Comparison of ENCODE assay signal across 8 mouse cellular contexts in genomic region chr4:141021614-141021929, GRCm38 (mm10). TPM values are rescaled to one million over a fixed set of nuclear protein-coding genes. Genes with fewer than 3 reads are reported as not detected.
A peak's percentile ranks its signal among the peaks of the same experiment; 100 is the strongest.
DNase-seq lines count a peak whose midpoint lies in the region; ATAC-seq and TF ChIP-seq lines count a peak whose summit lies in the region.

No protein-coding gene starts in this region.

- H3K4me2 ChIP-seq in kidney, embryonic 14.5 days (replicated peaks; ENCODE audit: low read depth, low read length), result no peak overlapping the region
- no peak overlapping the region for H3K4me2 ChIP-seq in heart, postnatal 0 days (ENCODE audit: low read depth, low read length)
- H3K4me2 ChIP-seq in midbrain, embryonic 12.5 days (replicated peaks), result 0 out of 2 replicates have a peak overlapping the region, but pooled peaks have one; percentile 13

- H3K4me3 ChIP-seq in kidney, embryonic 14.5 days (ENCODE audit: low read length), result no peak overlapping the region
- no peak overlapping the region for H3K4me3 ChIP-seq in heart, postnatal 0 days (ENCODE audit: low read depth, low read length)
- H3K4me3 ChIP-seq in midbrain, embryonic 12.5 days, result no peak overlapping the region

- 70% methylated on average over 11 of the region's 11 CpGs for WGBS in kidney, embryonic 14.5 days
- WGBS in heart, postnatal 0 days, result 41% methylated on average over 11 of the region's 11 CpGs
- WGBS in midbrain, embryonic 12.5 days, result 63% methylated on average over 11 of the region's 11 CpGs

- no peak for DNase-seq in kidney, postnatal 25 days
- DNase-seq in cerebellum, adult 9-10 months, result peak; percentile 67
- DNase-seq in heart, postnatal 0 days (ENCODE audit: low spot score), result no peak
- DNase-seq in gastrocnemius, postnatal 36 days, result no peak
- DNase-seq in thymus, postnatal 10 days (ENCODE audit: low spot score in 2 of 2), result no peak

- TF ChIP-seq CTCF in heart, postnatal 0 days (IDR thresholded peaks at IDR 0.05; ENCODE audit: low read depth), result no peak

- peak overlapping the region; percentile 48; the same call in 1 of the 2 replicates for H3K9ac ChIP-seq in kidney, embryonic 14.5 days (ENCODE audit: low read depth, low read length)
- H3K9ac ChIP-seq in heart, postnatal 0 days (replicated peaks; ENCODE audit: low read depth, low read length), result no peak overlapping the region
- H3K9ac ChIP-seq in midbrain, embryonic 12.5 days (replicated peaks), result 0 out of 2 replicates have a peak overlapping the region, but pooled peaks have one; percentile 46

- H3K36me3 ChIP-seq in kidney, embryonic 14.5 days (ENCODE audit: control insufficient read depth, insufficient read depth, low read length), result peaks cover 40% of the 10 kb centered on the region
- H3K36me3 ChIP-seq in heart, postnatal 0 days (replicated peaks; ENCODE audit: control insufficient read depth, insufficient read depth, low read length), result no peaks in the 10 kb centered on the region; the same call in 1 of the 2 replicates
- H3K36me3 ChIP-seq in midbrain, embryonic 12.5 days, result peaks cover 60% of the 10 kb centered on the region

- no peaks in the 10 kb centered on the region for H3K27me3 ChIP-seq in kidney, embryonic 14.5 days (ENCODE audit: control insufficient read depth, insufficient read depth, low read length)
- no peaks in the 10 kb centered on the region for H3K27me3 ChIP-seq in heart, postnatal 0 days (ENCODE audit: control insufficient read depth, insufficient read depth, low read length)
- H3K27me3 ChIP-seq in midbrain, embryonic 12.5 days, result no peaks in the 10 kb centered on the region

- H3K27ac ChIP-seq in kidney, embryonic 14.5 days (ENCODE audit: low read depth, low read length), result peak overlapping the region; percentile 85
- peak overlapping the region; percentile 69 for H3K27ac ChIP-seq in heart, postnatal 0 days (ENCODE audit: low read depth)
- H3K27ac ChIP-seq in midbrain, embryonic 12.5 days (replicated peaks), result peak overlapping the region; percentile 92

- H3K9me3 ChIP-seq in kidney, embryonic 14.5 days (ENCODE audit: control insufficient read depth, low read length), result no peaks in the 10 kb centered on the region
- no peaks in the 10 kb centered on the region for H3K9me3 ChIP-seq in heart, postnatal 0 days (replicated peaks; ENCODE audit: control insufficient read depth, low read length)
- no peaks in the 10 kb centered on the region for H3K9me3 ChIP-seq in midbrain, embryonic 12.5 days

- intact Hi-C loops in gastrocnemius, postnatal 36 days (cut with DNase I), result no loop called here

- H3K4me1 ChIP-seq in kidney, embryonic 14.5 days (ENCODE audit: control insufficient read depth, insufficient read depth, low read length), result peaks cover 25% of the 10 kb centered on the region
- H3K4me1 ChIP-seq in heart, postnatal 0 days (ENCODE audit: control insufficient read depth, insufficient read depth), result peaks cover 27% of the 10 kb centered on the region
- H3K4me1 ChIP-seq in midbrain, embryonic 12.5 days, result peaks cover 33% of the 10 kb centered on the region

- TF ChIP-seq EP300 in heart, postnatal 0 days (IDR thresholded peaks at IDR 0.05; ENCODE audit: low read depth), result no peak

- ATAC-seq in kidney, embryonic 14.5 days (ENCODE audit: low FRiP score, low TSS enrichment), result no peak
- peak; percentile 15 for ATAC-seq in heart, postnatal 0 days (ENCODE audit: insufficient read depth, low read depth)
- ATAC-seq in midbrain, embryonic 12.5 days (ENCODE audit: low FRiP score, low read depth), result peak; percentile 53
- no peak for ATAC-seq in monocyte, adult 5-6 weeks (replicated peaks; ENCODE audit: insufficient number of reproducible peaks, low FRiP score, low TSS enrichment, poor library complexity, severe bottlenecking)

RNA-seq across cellular contexts. Expression of gene Mfap2, which starts 11.4 kb away (rescaled TPM):
- 412 and 476 TPM in 2 replicates for polyA plus RNA-seq in kidney, embryonic 14.5 days (2014; fragmentation: Nextera tagmentation; extraction: Ambion mirVana)
- total RNA-seq in heart, postnatal 0 days (2014; rRNA removed; ENCODE audit: low replicate concordance), result 45.0 and 47.8 TPM in 2 replicates
- 114 and 129 TPM in 2 replicates for polyA plus RNA-seq in heart, postnatal 0 days (2015; fragmentation: Nextera tagmentation; extraction: Ambion mirVana)
- 240 and 287 TPM in 2 replicates for polyA plus RNA-seq in midbrain, embryonic 12.5 days (2016; fragmentation: Nextera tagmentation; extraction: Ambion mirVana)
- total RNA-seq in gastrocnemius, postnatal 36 days (2021), result 1 to 10 TPM; 6.2 to 7.4 TPM
- total RNA-seq in monocyte, adult 5-6 weeks (2017), result not detected in 3 replicates

RNA-seq across cellular contexts. Expression of gene Atp13a2, which starts 34.9 kb away (rescaled TPM):
- 26.5 and 39.5 TPM in 2 replicates for polyA plus RNA-seq in kidney, embryonic 14.5 days (2014; fragmentation: Nextera tagmentation; extraction: Ambion mirVana)
- total RNA-seq in heart, postnatal 0 days (2014; rRNA removed; ENCODE audit: low replicate concordance), result 45.8 and 47.7 TPM in 2 replicates
- 18.8 and 19.3 TPM in 2 replicates for polyA plus RNA-seq in heart, postnatal 0 days (2015; fragmentation: Nextera tagmentation; extraction: Ambion mirVana)
- 93.4 and 97.2 TPM in 2 replicates for polyA plus RNA-seq in midbrain, embryonic 12.5 days (2016; fragmentation: Nextera tagmentation; extraction: Ambion mirVana)
- 10 to 100 TPM; 16.6 to 17.5 TPM for total RNA-seq in gastrocnemius, postnatal 36 days (2021)
- total RNA-seq in monocyte, adult 5-6 weeks (2017), result 29.4 to 38.3 TPM (median 34.3 TPM) in 3 replicates

RNA-seq across cellular contexts. Expression of gene Crocc, which starts 38.8 kb away (rescaled TPM):
- polyA plus RNA-seq in kidney, embryonic 14.5 days (2014; fragmentation: Nextera tagmentation; extraction: Ambion mirVana), result 10.3 and 13.2 TPM in 2 replicates
- 4.6 and 4.9 TPM in 2 replicates for total RNA-seq in heart, postnatal 0 days (2014; rRNA removed; ENCODE audit: low replicate concordance)
- 1.8 and 2.1 TPM in 2 replicates for polyA plus RNA-seq in heart, postnatal 0 days (2015; fragmentation: Nextera tagmentation; extraction: Ambion mirVana)
- 14.2 and 15.9 TPM in 2 replicates for polyA plus RNA-seq in midbrain, embryonic 12.5 days (2016; fragmentation: Nextera tagmentation; extraction: Ambion mirVana)
- total RNA-seq in gastrocnemius, postnatal 36 days (2021), result 1 to 10 TPM; 1.7 to 2.0 TPM
- total RNA-seq in monocyte, adult 5-6 weeks (2017), result 4.8 to 12.1 TPM (median 8.5 TPM) in 3 replicates

RNA-seq across cellular contexts. Expression of gene Necap2, which starts 56.6 kb away (rescaled TPM):
- 64.4 and 79.8 TPM in 2 replicates for polyA plus RNA-seq in kidney, embryonic 14.5 days (2014; fragmentation: Nextera tagmentation; extraction: Ambion mirVana)
- 30.2 and 47.1 TPM in 2 replicates for total RNA-seq in heart, postnatal 0 days (2014; rRNA removed; ENCODE audit: low replicate concordance)
- polyA plus RNA-seq in heart, postnatal 0 days (2015; fragmentation: Nextera tagmentation; extraction: Ambion mirVana), result 31.8 and 33.8 TPM in 2 replicates
- 54.7 and 56.8 TPM in 2 replicates for polyA plus RNA-seq in midbrain, embryonic 12.5 days (2016; fragmentation: Nextera tagmentation; extraction: Ambion mirVana)
- total RNA-seq in gastrocnemius, postnatal 36 days (2021), result 10 to 100 TPM; 13.3 to 15.3 TPM
- 103 to 149 TPM (median 111 TPM) in 3 replicates for total RNA-seq in monocyte, adult 5-6 weeks (2017)

Comparison
In these comparisons a context has a peak if more than half of its experiments do, and no peak if none do; other contexts are left out.
1. ATAC-seq: peak in heart, postnatal 0 days (single experiment) and midbrain, embryonic 12.5 days (single experiment); none in kidney, embryonic 14.5 days (single experiment) and monocyte, adult 5-6 weeks (single experiment).
2. Peak in every context shown above with its lines, with median percentiles within 50 percentile points of each other: H3K27ac ChIP-seq.